Mouse (Mus musculus) B cell, adult 67 days (primary cell): Measurements from ENCODE around the gene Efnb3. TPM values are rescaled to one million over a fixed set of nuclear protein-coding genes. Genes with fewer than 3 reads are reported as not detected.

Experiments used
- total RNA-seq, 2 experiments: library from RNA; stranded (reverse); gene quantifications; 4 replicates each; pipeline ENCODE4 v1.2.4; 2023

Gene Efnb3
- under 1 TPM; 0.61 to 0.95 TPM for total RNA-seq

GRCm38 (mm10) chr11:69559851-69560765, at the start of gene Efnb3:
TSS of gene Efnb3 (minus strand) at chr11:69560205.

GRCm38 (mm10) chr11:69605726-69606490, 45.9 kb upstream of the Efnb3 start, which contains the start of gene Atp1b2:
TSS of gene Atp1b2 (minus strand) at chr11:69605942.

DNA sequence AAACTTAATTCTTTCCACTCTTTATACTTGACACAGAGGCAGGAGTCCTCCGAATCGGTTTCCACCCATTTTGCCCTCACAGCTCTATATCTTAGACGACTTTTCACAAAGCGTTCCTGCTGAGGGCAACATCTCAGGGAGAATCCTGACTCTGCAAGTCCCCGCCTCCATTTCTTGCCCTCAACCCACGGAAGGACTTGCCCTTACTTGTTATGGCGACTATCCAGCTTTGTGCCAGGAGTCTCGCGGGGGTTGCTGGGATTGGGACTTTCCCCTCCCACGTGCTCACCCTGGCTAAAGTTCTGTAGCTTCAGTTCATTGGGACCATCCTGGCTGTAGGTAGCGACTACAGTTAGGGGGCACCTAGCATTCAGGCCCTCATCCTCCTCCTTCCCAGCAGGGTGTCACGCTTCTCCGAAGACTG, 20.1 kb upstream of the Efnb3 start, which contains the start of the genes Wrap53 and Trp53:
Gene Wrap53, minus strand, starts transcription at position 165 of the 424 bp plus-strand sequence.
Gene Trp53, plus strand, starts transcription at position 269 of the 424 bp plus-strand sequence.

DNA sequence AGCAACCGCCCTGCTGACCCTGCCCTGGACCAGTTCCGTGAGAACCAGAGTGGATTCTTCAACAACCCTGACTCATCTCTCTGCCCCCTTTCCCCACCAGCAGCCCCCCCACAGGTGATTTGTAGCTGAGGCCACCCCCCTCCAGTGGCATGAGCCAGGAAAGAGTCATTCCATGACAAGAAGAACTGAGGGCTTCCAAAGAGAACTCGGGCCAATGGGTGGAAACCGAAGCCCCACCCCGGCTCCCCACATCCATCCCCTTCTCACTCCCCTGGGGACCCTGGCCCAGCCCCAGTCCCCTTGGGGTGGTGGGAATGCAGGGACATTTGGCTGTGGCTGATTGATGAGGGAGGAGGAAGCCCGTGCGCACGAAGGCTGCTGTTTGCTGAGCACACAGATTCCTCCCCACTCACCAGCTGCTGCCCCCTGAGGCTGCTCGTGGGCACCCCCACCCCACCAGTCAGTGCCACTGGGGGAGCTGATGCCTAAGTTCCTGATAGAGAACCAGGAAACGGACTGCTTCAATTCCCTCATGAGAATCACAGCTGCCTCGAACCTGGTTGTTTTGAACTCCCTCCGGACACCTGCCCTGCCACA, 10.8 kb downstream of the Efnb3 start, which contains the start of gene Dnah2:
Gene Dnah2, minus strand, starts transcription at position 51 of the 597 bp plus-strand sequence.

Other genes with a start within 250 kb of the Efnb3 start
- 10 to 100 TPM; 34.5 to 41.4 TPM for gene Cntrob, start 236.4 kb downstream of the Efnb3 start, total RNA-seq
- 10 to 100 TPM; 42.6 to 46.5 TPM for gene Trappc1, start 236.2 kb downstream of the Efnb3 start, total RNA-seq
- gene Kcnab3, start 233.9 kb downstream of the Efnb3 start, total RNA-seq, result 1 to 10 TPM; 2.7 to 4.5 TPM
- 1 to 10 TPM; 1.8 to 2.2 TPM for gene Rnf227, start 219.7 kb downstream of the Efnb3 start, total RNA-seq
- 100 to 1,000 TPM; 359 to 384 TPM for gene Chd3, start 190.8 kb downstream of the Efnb3 start, total RNA-seq
- gene Naa38, start 164.7 kb downstream of the Efnb3 start, total RNA-seq, result 10 to 100 TPM; 42.7 to 47.8 TPM
- gene Cyb5d1, start 164.6 kb downstream of the Efnb3 start, total RNA-seq, result 10 to 100 TPM; 39.3 to 44.3 TPM
- 1 to 10 TPM; 6.2 to 6.9 TPM for gene Tmem88, start 162.0 kb downstream of the Efnb3 start, total RNA-seq
- gene Kdm6b, start 146.5 kb downstream of the Efnb3 start, total RNA-seq, result 100 to 1,000 TPM; 195 to 244 TPM
- gene Dnah2, start 11.1 kb downstream of the Efnb3 start, total RNA-seq, result not detected
- gene Wrap53, start 20.1 kb upstream of the Efnb3 start, total RNA-seq, result 10 to 100 TPM; 13.8 to 15.2 TPM
- gene Trp53, start 20.2 kb upstream of the Efnb3 start, total RNA-seq, result 100 to 1,000 TPM; 143 TPM
- under 1 TPM in 1 of 2 experiments, not detected in 1; 0.75 TPM for gene Atp1b2, start 45.7 kb upstream of the Efnb3 start, total RNA-seq
- not detected for gene Shbg, start 57.7 kb upstream of the Efnb3 start, total RNA-seq
- not detected for gene Sat2, start 61.8 kb upstream of the Efnb3 start, total RNA-seq
- gene Fxr2, start 72.8 kb upstream of the Efnb3 start, total RNA-seq, result 10 to 100 TPM; 88.3 to 96.6 TPM
- under 1 TPM in 1 of 2 experiments, not detected in 1; 0.92 TPM for gene Sox15, start 95.1 kb upstream of the Efnb3 start, total RNA-seq
- gene Mpdu1, start 102.4 kb upstream of the Efnb3 start, total RNA-seq, result 10 to 100 TPM; 60.2 to 64.5 TPM
- 10 to 100 TPM in 1 of 2 experiments, 1 to 10 TPM in 1; 7.9 to 12.1 TPM for gene Cd68, start 105.9 kb upstream of the Efnb3 start, total RNA-seq
- gene Eif4a1, start 112.2 kb upstream of the Efnb3 start, total RNA-seq, result 100 to 1,000 TPM; 720 to 780 TPM
- gene Senp3, start 121.9 kb upstream of the Efnb3 start, total RNA-seq, result 100 to 1,000 TPM; 134 to 139 TPM
- gene Tnfsf13, start 125.6 kb upstream of the Efnb3 start, total RNA-seq, result not detected
- gene Tnfsf12, start 135.6 kb upstream of the Efnb3 start, total RNA-seq, result not detected
- gene Tnfsfm13, start 135.9 kb upstream of the Efnb3 start, total RNA-seq, result not detected
- 100 to 1,000 TPM; 254 to 255 TPM for gene Polr2a, start 198.4 kb upstream of the Efnb3 start, total RNA-seq
- gene Slc35g3, start 201.8 kb upstream of the Efnb3 start, total RNA-seq, result not detected
- 10 to 100 TPM; 61.0 to 64.9 TPM for gene Zbtb4, start 205.7 kb upstream of the Efnb3 start, total RNA-seq
- 10 to 100 TPM; 10.5 to 13.5 TPM for gene Chrnb1, start 235.7 kb upstream of the Efnb3 start, total RNA-seq
- under 1 TPM in 1 of 2 experiments, not detected in 1; 0.44 TPM for gene Fgf11, start 241.7 kb upstream of the Efnb3 start, total RNA-seq
- not detected for gene Tmem102, start 245.4 kb upstream of the Efnb3 start, total RNA-seq